Mouse (Mus musculus): ENCODE measurements around the gene Map3k20. TPM values are rescaled to one million over a fixed set of nuclear protein-coding genes. Genes with fewer than 3 reads are reported as not detected.

Map3k20 gene
- total RNA-seq, 2 experiments from 2014 or later: 270 to 291 TPM

DNA sequence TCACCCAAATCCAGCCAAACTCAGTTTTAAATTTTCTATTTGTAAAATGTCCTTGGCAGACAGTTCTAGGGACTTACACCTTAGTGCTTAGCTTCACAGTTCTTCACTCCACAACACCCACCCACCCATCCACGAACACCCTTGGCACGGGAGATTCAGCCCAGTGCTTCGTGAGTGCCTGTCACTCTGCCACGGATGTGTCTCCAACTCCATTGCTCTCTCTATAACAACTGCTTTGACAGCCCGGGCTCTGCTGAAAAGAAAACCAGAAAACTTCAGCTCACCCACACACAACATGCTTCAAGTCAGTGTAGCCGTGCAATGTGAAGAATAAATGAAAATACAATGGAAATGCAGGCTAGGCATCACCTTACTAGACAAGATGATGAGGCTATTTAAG is 97.2 kb downstream of the Map3k20 start:
- no peak for DNase-seq

DNA sequence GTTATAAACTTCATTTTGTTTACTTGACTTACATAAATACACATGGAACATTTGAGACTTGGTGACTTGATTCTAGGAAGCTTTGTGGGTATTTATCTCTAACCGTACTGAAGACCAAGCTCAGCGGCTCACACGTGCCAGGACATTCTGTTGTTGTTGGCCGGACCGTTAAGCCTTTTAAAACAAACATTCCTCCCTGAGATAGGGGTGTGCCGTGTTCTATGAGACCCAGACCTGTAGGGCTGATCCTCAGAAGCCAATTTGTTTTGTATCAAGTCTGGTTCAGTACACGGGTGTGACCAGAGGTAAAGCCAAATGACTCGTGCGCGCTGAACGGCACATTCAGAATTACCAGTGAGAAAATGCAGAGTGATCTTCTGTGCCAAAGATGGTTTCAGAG is 97.9 kb downstream of the Map3k20 start:
- peak; percentile 66 to 74 for DNase-seq

DNA sequence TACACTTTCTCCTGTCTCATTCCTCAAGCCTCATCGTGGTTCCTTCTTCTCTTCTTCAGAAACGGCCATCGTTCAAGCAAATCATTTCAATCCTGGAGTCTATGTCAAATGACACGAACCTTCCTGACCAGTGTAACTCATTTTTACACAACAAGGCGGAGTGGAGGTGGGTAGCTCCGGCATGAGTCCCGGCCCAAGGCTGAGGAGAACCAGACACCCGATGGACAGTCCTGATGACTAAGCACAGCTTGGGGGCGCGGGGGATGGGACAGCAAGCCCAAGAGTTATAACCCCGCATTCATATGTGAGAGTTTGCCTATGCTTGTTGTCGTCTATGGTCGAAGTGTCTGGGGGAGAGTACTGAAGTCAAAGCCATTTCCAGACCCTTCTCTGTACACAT is 104.0 kb downstream of the Map3k20 start:
- peak in 1 of 2 experiments; percentile 56 for DNase-seq

DNA sequence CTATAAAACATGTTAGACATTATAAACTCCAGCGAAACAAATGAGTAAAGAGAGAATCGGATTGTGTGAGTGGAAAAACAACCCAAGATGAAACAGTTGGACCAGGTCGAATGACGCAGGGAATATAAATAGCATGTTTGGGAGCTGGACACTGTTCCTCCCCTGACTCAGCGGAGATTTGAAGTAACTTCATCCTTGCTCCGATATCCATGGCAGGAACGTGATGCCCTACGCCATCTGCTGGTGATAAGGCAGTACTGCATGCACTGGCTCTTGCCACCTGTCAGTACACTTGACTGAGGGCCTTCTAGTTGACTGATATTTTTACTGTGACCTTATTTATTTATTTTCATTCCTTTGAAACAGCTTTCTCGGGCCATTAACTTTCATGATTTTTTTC is 104.5 kb downstream of the Map3k20 start:
- peak; percentile 91 to 94 for DNase-seq

DNA sequence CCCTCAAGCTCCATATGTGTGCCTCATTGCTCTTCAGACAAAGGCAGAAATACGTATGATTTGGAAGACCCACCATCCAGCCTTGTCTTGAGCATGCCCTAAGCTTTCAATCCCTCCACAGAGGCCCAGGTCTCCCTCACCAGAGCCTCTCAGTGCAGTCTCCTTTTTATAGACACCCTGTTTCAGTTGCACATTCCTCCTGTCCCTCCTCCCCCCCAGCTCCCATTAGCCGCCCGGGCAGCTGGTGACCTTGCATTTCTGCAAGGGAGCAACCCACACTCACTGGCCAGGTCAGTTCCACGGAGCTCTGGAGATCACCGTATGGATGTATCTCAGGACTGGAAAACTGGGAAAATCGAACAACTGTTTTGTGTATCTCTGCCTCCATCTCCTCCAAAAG is 105.0 kb downstream of the Map3k20 start:
- DNase-seq: peak; percentile 61 to 73

DNA sequence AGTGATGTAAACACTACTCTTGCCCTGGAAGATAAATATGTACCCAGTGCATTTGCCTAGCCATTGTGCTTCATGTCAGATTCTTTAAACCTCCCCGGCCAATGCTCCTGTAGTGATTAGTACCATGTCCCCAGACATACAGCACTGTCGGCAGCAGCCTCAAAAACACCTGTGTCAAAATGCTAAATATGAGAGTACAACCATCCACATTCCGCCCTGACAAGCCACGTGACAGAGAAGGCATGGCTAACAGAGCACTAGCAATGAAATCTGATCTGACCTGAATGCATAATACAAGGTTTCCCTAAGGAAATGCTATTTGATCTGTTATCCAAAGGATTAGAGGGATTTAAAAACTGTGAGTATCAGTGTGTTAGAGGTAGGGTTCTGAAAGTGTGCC is 105.6 kb downstream of the Map3k20 start:
- DNase-seq: peak in 1 of 2 experiments; percentile 36

DNA sequence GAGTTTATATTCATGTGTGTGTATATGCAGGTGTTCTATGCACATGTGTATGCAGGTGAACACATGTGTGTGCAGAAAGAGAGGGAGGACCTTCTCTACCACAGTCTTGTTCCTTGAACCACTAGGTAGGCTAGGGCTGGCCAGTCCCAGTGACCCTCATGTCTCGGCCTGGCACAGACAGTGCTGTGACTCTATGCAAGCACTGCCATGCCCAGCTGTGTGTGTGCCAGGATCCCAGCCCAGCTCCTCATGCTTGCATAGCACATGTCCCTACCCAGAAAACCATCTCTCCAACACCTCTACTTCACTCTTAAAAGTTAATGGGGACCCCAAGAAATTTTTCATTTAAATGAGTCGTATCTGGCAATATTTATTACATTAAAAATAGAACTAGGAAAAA is 106.3 kb downstream of the Map3k20 start:
- DNase-seq: no peak

DNA sequence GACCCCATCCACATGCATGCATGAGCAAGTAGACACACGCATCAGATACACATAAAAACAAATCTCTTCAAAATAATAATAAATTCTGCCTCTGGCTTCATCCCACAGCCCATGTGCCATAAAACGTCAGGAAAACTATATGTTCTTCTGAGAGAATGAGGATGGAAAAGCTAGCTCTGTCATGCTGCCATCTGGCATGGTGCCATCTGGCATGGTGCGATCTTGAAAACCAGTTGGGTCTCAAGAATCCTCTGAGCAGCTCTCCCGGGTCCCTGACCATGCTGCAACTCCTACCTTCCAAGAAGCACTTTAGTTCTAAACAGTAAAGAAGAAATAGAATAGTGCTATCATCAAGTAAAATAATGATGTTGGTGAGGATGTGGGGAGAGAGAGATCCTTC is 106.9 kb downstream of the Map3k20 start:
- no peak for DNase-seq

DNA sequence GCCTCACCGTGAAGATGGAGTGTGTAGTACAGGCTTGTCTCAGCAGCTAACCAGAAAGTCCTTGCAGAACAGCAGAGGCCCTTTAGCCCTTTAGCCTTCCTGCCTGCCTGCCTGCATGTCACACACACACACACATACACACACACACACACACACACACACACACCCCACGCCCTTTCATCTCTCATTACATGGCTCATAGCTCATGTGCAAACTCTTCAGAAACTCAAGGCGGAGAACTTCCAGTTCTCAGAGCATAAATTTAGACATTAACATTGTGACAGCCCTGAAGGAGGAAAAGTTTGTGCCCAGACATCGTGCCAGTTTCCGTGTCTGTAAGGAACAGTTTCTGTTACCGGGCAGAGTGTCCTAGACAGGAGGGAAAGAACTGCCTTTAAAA is 111.5 kb downstream of the Map3k20 start:
- peak in 1 of 2 experiments; percentile 33 for DNase-seq

DNA sequence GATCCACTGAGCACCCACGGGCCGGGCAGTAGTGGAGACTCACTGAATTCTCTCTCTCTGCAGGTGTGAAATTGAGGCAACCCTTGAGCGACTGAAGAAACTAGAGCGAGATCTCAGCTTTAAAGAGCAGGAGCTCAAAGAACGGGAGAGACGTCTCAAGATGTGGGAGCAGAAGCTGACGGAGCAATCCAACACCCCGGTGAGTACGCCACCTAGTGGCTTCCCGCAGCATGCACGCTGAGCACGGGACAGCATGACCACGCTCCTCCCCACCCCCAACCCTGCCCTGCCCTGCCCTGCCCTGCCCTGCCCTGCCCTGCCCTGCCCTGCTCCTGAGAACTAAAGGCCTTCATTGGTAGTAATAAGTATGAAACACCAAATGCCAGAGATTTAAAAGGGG is 112.8 kb downstream of the Map3k20 start:
- peak; percentile 61 to 77 for DNase-seq

DNA sequence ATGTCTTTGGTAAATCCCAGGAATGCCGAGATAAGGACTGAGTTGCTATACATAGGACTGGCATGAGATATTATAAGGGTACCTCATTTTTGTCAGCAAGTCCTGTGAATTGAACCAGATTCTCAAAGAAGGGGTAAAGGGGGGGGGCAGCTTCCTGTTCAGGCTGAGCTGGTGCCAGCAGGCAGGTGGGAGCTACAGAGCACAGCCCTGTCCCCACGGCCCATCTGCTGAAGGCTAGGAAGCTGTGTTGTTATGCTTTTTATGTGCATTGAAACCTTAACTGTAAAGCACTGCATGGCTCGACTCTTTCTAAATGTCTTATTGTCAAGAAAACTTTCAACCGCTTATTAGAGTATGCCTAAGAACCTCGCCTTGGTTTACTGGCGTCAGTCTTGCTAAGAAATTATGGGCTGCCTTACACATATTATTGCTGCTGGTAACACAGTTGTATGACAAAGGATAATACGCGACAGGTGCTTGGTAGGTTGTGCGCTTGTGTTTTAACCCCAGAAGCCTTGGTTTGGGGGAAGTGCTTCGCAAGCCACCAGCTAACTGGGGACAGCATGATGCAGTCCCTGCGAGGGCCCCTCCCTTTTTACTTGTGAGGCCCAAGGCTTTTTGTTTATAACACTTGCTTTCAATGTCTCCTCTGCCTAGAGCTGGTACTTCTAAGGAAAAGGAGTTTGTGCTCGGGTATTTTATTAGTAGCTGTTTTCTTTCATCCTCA is 114.2 kb downstream of the Map3k20 start:
- DNase-seq: no peak

DNA sequence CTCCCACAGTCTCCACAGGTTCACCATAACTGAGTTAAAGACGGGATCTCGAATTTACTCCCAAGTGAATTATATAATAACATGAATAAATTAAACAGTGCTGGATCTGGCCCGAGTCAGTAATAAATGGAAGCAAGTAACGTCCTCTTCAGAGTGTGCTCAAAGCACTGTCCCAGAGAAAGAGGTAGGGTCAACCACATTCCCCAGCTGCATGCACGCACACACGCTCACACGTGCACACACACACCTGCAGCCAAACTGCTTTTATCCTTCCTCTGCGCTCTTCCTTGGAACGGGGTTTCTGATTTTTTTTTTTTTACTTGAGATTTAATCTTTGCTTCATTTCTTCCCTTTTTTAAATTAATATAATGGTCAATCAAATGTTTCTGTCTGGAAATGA is 115.9 kb downstream of the Map3k20 start:
- no peak for DNase-seq

DNA sequence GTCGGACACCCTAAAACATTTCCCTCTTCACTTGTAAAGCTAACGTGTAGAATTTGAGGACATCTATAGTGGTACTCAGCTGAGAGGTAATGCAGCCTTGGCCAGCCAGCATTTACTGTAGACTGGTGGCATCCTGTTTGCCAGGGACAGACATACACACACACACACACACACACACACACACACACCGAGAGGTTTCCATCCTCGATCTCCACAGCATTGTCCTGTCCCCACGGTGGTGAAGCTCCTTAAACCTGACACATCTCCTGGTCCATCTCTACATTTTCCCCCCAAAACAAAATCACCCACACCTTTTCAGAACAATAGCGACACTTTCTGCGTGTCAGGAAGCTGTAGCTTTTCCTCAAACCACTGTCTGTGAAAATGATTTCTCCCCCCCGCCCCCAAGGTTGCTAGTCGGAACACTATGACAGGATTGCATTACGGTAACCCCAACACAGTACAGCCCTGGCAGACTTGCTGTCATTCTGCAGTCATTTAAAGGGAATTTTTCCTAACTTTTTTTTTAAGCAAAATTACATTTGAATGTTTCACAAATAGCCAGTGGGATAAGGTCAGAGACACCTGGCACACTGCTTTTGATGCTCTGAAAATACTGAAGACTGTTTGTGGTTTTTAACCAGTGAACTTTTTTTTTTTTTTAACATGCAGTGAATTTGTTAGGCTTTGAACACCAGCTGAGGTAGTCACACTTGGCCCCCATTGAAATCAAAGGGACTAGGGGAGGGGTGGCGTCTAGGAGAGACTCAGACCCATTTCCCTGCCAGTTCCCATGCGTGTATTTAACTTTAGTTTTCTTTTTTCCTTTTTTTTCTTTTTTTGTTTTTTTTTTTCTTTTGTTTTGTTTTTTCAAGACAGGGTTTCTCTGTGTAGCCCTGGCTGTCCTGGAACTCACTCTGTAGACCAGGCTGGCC is 120.5 kb downstream of the Map3k20 start:
- DNase-seq: no peak

DNA sequence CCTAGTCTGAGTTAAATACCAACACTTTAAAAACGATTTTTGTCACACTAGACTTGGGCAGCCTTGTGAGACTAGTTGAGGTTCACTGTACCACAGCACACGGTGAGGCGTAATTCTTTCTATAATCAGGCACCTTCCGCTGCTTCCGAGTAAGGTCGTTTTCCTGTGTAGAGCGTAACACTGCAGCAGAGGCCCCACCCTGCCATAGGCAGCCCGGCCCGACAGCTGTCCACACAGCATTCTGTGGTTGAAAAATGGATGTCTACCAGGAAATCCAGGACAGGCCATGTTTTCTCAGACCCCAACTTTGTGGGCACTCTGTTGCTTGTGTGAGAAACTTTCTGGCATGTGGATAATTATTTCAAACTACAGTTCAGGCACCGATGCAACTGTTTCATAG is 121.3 kb downstream of the Map3k20 start:
- no peak for DNase-seq

DNA sequence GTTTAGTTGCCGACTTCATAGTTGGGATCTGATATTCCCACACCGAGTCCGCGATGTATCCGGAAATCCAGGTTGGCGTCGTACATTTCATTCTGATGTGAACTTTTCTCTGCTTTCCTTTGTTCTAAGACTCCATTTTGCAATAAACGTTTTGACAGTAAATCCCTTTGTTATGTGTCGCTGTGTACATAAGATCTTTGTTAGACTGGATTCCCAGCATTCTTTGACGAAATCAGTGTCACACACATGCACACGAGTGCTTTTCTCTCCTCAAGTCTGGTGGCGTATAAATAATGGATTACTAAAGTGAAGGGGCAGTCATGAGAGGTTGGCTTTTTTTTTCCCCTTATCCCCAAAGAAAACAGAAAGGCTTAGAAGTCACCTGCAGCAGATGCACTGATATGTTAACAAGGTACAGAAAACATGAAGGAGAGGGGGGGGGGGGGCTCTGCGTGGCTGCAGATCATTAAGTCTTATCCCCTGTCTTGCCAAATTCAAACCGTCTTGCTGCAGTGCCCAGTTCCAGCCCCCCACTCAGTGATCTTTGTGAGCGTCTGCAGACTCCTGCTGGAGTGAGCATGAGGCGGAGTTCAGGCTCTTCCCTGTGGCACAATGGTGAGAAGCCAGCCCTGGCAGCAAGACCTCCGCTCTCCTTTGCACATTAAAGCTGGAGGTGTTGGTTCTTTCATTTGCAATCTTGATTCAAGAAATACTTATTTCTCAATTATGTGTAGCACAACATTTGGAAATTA is 122.1 kb downstream of the Map3k20 start:
- DNase-seq: no peak

DNA sequence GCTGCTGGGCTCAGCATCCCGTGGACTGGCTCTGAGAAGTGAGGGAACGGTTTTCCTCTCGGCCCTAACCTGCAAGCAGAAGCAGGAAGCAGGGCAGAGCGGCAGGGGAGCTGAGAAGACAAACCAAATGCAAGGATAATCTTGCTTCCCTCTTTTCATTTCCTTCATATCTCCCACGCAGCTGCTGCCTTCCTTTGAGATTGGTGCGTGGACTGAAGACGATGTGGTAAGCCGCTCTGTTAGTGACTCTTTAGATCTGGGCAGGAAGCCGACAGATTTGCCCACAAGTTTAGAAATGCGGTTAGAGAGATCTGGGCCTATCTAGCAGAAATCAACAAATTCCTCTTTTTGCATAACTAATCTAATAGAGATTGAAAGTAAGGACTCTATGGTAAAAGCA is 124.5 kb downstream of the Map3k20 start:
- no peak for DNase-seq

DNA sequence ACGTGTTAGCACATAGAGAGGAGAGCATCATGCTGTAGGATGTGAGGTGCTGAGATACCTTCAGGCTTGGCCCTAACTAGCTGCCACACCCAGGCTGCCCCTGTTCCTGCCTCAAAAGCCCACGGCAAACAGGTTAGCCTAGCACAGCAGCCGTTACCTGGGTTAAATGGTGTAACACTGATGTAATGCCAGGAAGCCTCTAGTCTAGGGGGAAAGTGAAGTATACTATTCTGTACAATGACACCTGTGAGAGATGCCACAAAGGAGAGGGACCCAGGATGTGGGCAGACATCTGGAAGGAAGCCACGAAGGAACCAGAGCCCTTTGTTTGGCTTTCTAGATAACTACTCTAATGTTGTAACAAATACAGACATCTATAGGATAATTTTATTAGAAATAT is 126.8 kb downstream of the Map3k20 start:
- no peak for DNase-seq

DNA sequence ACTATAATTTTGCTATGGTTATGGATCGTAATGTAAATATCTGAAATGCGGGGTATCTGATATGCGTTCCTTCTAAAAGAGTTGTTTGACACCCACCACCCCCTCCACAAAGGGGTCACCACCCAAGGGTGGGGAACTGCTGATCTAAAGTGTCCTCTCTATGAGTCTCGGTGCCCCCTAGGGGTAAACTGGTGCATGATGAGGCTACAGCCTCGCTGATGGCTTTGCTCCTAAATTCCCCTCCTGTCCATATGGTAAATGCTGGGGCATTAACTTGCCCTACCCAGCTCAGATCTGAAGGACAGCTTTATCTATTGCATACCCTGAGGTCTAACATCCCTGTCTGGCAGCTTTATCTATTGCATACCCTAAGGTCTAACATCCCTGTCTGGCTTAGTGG is 130.0 kb downstream of the Map3k20 start:
- DNase-seq: no peak

DNA sequence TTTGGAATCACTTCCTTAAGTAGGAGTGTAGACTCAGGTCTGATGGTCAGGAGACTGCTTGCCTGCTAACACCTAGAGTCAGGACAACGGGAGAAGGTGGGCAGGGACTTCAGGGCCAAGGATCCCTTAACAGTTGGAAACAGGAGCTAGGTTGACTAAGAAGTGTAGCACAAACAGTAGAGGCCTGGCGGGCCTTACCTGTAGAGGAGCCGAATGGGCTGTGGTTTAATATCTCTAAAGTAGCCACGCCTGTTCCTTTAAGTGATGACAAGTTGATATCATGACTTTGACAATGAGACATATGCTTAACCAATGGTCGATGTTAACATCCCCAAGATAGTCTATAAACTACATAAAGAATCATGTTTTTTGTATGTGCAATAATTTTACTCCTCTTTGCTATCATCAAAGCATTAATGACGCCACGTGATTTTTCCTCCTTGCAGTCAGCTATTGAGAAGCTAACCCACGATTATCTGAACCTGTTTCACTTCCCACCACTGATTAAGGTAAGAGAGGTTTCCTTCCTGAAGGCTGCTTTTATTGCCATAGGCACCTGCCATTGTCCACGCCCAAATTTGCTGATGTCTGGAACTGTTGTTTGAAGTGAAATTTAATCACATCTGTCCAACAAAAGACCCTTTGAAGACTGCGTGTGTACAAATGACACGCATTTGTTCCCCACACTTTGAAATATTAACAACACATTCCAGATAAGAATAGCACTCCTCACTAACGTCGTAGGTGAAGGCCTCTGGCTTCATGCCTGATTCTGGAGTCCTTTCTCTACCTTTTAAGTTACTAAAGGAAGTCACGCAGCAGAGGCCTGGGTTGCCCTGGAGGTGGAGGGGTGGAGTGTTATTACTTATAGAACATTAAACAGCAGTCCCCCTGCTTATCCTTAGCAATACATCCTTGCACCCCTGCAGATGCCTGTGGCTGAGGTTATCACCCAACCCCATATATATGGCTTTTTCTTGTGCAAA is 131.0 kb downstream of the Map3k20 start:
- no peak for DNase-seq

DNA sequence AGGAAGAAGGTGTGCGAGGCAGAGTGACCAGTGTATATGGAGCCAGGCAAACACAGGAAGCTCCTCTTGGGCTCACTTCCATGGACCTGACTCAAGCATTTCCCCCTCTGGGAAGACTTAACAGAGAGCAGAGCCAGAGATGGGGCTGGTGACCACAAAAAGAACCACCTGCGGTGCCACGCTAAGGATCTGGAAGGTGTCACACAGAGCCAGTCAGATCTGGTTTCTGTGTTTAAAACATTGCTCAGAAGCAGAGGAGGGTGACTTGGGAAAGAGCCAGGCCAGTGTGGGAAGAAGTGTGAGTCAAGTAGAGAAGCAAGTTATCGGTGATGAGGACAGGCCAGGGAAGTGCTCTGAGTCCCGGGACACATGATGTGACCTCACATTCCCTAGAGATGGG is 135.1 kb downstream of the Map3k20 start:
- DNase-seq: no peak

DNA sequence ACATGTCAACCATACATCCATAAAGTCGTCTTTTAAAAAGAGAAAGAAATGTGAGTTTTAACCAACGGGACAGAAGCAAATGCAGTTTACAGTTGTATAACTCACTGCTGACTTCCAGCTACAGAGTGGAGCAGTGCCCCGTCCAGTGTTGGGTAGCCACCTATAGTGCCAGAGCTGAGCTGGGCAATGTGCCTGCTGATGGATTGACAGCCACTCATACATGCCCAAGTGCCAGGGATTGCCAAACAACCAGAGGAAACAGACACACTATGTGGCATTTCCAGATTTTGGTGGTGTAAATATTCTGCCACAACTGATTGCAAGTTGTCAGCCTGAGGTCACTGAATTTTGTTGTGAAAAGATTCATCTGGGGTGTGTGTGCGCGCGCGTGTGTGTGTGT is 139.2 kb downstream of the Map3k20 start:
- DNase-seq: peak in 1 of 2 experiments; percentile 17
